Mouse (Mus musculus): Measurements from ENCODE around the gene Zcchc2.

DNA sequence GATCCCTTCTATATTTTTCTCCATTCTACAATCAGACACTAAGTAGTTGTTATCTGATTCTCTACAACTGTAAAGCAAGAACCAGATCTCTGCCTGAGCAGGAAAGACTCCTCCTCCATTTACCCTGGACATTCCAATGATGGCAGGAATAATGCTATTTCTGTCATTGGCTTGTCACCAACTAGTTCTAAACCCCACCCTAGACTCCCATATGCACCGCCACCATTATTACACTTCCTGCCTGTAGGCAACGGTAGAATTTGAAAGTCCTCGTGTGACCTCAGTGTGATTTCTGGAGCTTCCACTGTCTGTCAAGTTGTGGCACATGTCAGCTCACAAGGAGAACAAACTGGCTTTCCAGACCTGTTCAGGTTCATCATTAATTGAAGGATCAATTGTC is 74.1 kb downstream of the Zcchc2 start:
- TF ChIP-seq CTCF (IDR thresholded peaks at IDR 0.05) (no peak), EP300 (IDR thresholded peaks at IDR 0.05) (no peak)

Measured in lung, postnatal 0 days (tissue).